Mouse (Mus musculus) E14TG2a.4 (cell line): ENCODE measurements at regions not wholly inside any gene's neighbourhood (a gene's known extent, or its start where the extent isn't known, plus 50 kb on each side); places are given as distances from the start of the nearest gene placed in this dataset.

Experiments used
- H3K27me3 ChIP-seq: 2 replicates; pipeline ENCODE4 v1.6.1; 2014; ENCODE audit warnings: low read length, control low read depth; ENCODE audit not compliant: insufficient read depth
- H3K36me3 ChIP-seq: 2 replicates; pipeline ENCODE4 v1.6.1; 2014; ENCODE audit warnings: low read length, control low read depth; ENCODE audit not compliant: insufficient read depth
- H3K4me1 ChIP-seq: replicated peaks from 2 replicates; pipeline ENCODE4 v1.6.1; 2014; ENCODE audit warnings: low read depth, low read length, control low read depth
- H3K4me3 ChIP-seq: replicated peaks from 2 replicates; pipeline ENCODE4 v1.5.1; 2014; ENCODE audit warnings: mild to moderate bottlenecking, low read length
- H3K9me3 ChIP-seq: 2 replicates; pipeline ENCODE4 v1.6.1; 2014; ENCODE audit warnings: low read length, control low read depth
- CTCF ChIP-seq: conservative IDR thresholded peaks from 2 replicates; pipeline ENCODE4 v1.5.1; 2014; ENCODE audit warnings: low read length
- NANOG ChIP-seq: IDR thresholded peaks from 2 replicates; pipeline ENCODE4 v1.6.1; 2014; ENCODE audit warnings: borderline replicate concordance, low read length, mixed read lengths
- POU5F1 ChIP-seq: IDR thresholded peaks from 2 replicates; pipeline ENCODE4 v1.6.1; 2014; ENCODE audit warnings: low read length, borderline replicate concordance

DNA sequence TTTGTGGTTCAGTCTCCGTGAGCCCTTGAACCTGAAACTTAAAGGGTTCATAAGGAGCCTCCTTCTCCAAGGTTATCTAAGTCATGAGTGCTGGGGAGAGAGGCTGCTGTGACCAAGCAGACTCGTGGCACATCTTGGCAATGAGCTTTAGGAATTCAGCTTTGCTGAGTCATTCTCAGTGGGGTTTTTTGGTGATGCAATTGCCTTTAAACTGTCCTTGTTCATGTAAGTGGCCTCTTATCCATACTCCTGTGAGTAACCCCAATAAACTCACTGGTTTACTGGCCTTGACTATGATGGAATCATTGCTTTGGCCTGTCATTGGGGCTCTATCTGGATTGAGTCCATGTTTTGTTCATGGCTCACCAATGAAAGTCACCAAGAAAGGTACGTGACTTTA, 218.2 kb upstream of the Ppp2r3a start:
- H3K9me3 ChIP-seq = peaks cover 5% of the 10 kb centered on the region; the same call in 1 of the 2 replicates
- no peaks in the 10 kb centered on the region for H3K27me3 ChIP-seq
- no peaks in the 10 kb centered on the region for H3K36me3 ChIP-seq
- H3K4me3 ChIP-seq = no peak overlapping the region
- TF ChIP-seq CTCF (no peak), NANOG (no peak), POU5F1 (no peak)
- H3K4me1 ChIP-seq = peaks cover 18% of the 10 kb centered on the region

DNA sequence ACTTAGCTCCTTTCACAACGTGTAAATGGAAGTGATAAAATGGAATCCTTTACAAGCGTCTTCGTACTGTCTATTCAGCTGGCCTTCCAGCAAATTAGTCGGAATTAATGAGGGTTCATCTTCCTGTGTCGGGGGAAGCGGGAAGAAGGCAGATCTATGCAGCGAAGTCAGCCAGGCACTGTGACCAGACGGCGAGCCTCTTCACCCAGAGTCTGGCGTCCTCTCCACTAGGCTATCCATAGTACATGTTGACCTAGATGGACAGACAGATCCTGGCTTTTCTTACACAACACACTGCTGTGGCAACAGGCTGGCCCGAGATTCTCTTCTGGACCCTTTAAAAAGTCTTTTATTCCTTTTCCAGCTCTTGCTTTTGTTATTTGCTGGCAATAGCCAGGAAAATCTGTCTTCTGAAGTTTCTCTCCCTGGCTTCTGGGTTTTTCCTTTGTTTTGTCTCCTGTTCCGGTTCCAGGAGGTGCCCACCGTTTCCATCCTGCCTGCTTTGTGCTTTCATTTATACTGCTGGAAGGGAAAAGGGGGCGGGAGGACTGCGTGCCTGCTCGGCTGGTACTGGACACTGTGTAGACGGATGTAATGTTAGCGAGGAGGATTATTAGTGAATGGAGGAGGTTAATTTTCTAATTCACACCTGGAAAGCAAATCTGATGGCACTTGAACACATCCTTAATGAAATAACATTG, 213.3 kb upstream of the Ppp2r3a start:
- no peaks in the 10 kb centered on the region for H3K4me1 ChIP-seq
- no peaks in the 10 kb centered on the region for H3K36me3 ChIP-seq
- TF ChIP-seq NANOG (no peak), POU5F1 (no peak), CTCF (no peak)
- H3K27me3 ChIP-seq = no peaks in the 10 kb centered on the region
- no peak overlapping the region for H3K4me3 ChIP-seq
- H3K9me3 ChIP-seq = peaks cover 5% of the 10 kb centered on the region; the same call in 1 of the 2 replicates

DNA sequence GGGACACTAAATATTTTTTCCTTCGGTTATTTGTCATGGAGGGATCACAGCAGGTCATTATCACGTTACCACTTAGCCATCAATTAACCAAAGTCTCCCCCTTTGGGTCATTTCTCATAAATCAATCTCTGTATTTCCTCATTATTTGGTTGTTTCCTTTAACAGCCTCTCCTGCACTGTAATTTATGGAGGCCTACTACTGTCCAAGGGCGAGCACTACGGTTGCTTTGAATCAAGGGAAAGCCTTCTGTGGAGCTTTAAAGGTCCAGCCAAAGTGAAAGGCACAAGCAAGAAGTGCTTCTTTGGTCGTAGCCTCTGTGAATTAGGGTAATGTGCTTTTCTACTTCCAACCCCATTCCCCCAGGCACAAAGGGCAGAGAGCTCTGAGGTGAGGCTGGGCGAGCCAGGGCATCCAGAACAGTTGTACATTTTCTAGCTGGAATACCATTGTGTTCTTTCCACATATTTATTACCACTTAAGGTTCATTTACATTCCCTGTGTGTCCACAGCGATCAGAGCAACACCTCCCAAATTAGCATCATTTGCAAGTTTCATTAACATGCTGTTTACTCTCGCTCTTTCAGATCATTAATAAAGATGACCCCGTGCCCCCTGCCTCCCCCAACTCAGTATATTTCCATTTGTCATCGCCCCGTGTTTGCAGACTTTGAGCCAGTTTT, 207.5 kb upstream of the Ppp2r3a start:
- TF ChIP-seq POU5F1 (no peak), NANOG (no peak), CTCF (no peak)
- Histone ChIP-seq H3K4me1 (no peaks in the 10 kb centered on the region), H3K9me3 (no peaks in the 10 kb centered on the region), H3K4me3 (no peak overlapping the region), H3K36me3 (no peaks in the 10 kb centered on the region), H3K27me3 (no peaks in the 10 kb centered on the region)

DNA sequence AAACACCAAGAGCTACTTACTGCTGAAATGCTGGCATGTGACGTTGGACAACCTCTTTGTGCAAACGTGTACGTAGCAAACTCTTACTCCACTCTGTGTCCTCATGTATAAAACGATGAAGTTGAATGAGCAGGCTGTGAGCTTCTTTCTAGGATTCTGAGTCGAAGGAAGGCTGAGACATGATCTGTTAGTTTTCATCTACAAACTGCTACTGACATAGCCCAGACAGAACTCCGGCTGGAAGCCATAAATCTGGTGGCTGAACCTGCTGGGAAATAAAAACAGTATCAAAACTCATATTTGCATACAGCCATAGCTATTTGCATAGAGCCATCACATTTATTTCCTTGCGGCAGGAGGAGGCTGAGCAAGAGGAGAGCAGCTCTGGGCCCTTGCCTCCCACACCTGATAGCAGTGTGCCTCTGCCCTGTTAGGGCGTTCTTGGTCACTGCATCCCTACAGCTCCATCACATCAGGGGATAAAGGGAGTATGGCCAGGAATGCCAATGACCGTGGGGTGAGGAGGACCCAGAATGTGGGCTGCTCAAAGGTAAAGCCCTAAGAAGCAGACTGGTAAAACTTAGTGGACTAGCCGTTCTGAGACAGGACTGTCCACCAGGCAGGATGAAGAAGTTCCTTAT, 206.8 kb upstream of the Ppp2r3a start:
- H3K9me3 ChIP-seq = no peaks in the 10 kb centered on the region
- H3K4me3 ChIP-seq = no peak overlapping the region
- no peaks in the 10 kb centered on the region for H3K4me1 ChIP-seq
- H3K36me3 ChIP-seq = no peaks in the 10 kb centered on the region
- TF ChIP-seq NANOG = no peak
- TF ChIP-seq CTCF = no peak
- TF ChIP-seq POU5F1 = no peak
- no peaks in the 10 kb centered on the region for H3K27me3 ChIP-seq

DNA sequence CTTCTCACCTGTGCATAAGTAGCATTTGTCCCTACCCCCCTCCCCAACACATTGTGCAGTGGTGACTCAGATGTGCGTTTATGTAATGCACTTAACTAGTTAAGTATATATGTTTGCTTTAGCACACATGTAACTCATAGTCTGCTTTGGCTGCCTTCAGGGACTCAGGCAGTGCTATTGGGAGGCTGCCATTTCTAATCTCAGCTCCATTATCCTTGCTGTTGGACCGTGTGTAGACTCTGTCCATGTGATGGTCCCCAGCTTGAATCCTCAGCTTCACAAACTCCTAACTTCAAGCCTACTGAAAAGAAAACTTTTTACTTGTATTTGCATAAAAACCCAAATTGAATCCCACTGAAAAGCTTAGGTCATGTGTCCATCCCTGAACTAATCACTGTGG, 194.7 kb upstream of the Ppp2r3a start:
- Histone ChIP-seq H3K4me3 (no peak overlapping the region), H3K36me3 (no peaks in the 10 kb centered on the region), H3K9me3 (no peaks in the 10 kb centered on the region), H3K4me1 (no peaks in the 10 kb centered on the region), H3K27me3 (no peaks in the 10 kb centered on the region)
- TF ChIP-seq CTCF (no peak), NANOG (no peak), POU5F1 (no peak)

DNA sequence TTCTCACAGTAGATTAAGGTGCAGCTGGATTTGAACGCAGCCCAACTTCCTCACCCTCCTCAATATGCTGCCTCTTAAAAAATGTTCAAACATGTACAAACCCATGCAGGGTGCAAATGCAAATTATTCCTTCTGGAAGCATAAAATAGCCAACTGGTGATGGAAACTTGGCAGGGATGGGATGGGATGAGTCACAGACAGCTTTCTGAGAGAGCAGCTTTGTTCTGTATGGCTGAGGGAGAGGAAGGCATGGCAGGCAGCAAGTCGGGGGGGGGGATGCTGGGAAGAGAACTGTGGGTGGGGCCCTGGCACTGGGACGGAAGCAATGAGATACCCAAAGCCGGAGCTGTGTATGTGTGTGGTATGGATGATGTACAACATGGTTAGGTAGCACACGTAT, 194.2 kb upstream of the Ppp2r3a start:
- no peaks in the 10 kb centered on the region for H3K4me1 ChIP-seq
- no peaks in the 10 kb centered on the region for H3K9me3 ChIP-seq
- no peaks in the 10 kb centered on the region for H3K36me3 ChIP-seq
- no peak overlapping the region for H3K4me3 ChIP-seq
- no peaks in the 10 kb centered on the region for H3K27me3 ChIP-seq
- TF ChIP-seq POU5F1 (no peak), CTCF (no peak), NANOG (no peak)

DNA sequence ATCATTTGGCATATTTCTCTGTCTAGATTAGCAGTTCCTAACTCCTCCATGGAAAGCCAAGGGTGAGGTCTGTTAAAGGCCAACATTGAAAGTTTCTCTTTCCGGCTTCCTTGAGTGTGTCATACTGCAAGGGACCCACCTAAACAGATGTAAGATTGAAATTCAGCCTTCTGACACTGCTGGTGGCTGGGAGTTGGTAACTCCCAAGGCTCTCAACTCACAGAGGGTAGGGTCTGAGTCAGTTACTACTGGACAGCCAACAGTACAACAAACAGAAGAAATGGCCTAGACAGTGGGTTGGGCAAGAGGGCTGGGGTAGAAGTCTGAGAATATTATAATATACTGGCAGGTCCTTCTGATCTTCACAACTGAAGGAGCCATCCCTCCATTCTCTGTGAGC, 193.7 kb upstream of the Ppp2r3a start:
- Histone ChIP-seq H3K36me3 (no peaks in the 10 kb centered on the region), H3K4me1 (no peaks in the 10 kb centered on the region), H3K27me3 (no peaks in the 10 kb centered on the region), H3K9me3 (no peaks in the 10 kb centered on the region), H3K4me3 (no peak overlapping the region)
- no peak for TF ChIP-seq CTCF
- no peak for TF ChIP-seq POU5F1
- no peak for TF ChIP-seq NANOG

DNA sequence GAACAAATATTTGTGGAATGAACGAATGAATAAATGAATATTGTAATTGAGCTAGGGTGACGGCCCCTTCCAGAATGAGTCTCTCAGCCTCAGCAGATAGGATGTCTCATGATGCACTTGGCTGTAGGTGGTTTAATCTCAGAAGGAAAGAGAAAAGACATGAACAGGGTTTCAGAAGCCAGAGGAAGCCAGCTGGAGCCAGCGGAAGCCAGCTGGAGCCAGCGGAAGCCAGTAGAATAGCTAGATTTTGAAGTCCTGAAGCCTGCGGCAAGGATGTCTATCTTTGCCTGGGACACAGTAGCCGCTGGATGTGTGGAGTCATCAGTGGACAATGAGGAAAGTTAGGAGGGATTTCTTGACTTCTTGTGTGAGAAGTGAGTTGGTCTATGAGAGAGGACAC, 188.3 kb upstream of the Ppp2r3a start:
- no peaks in the 10 kb centered on the region for H3K27me3 ChIP-seq
- TF ChIP-seq CTCF (no peak), NANOG (no peak), POU5F1 (no peak)
- H3K4me1 ChIP-seq = no peaks in the 10 kb centered on the region
- no peak overlapping the region for H3K4me3 ChIP-seq
- no peaks in the 10 kb centered on the region for H3K36me3 ChIP-seq
- H3K9me3 ChIP-seq = no peaks in the 10 kb centered on the region
